Mouse (Mus musculus) MEL (cell line): Measurements from ENCODE around the gene Man1b1. TPM values are rescaled to one million over a fixed set of nuclear protein-coding genes. Genes with fewer than 3 reads are reported as not detected.

Experiments
- DNase-seq: peaks from one replicate; pipeline ENCODE4 v3.0.0; 2011; ENCODE audit warnings: low read depth, low spot score
- H3K27ac ChIP-seq: 2 replicates; pipeline ENCODE4 v1.5.1; 2012; ENCODE audit warnings: low read depth, mild to moderate bottlenecking, control low read depth, low read length, moderate library complexity; ENCODE audit not compliant: control insufficient read depth
- H3K27me3 ChIP-seq, 2 experiments: fragments of 150-350 bp in 1 of 2; sonication (generic) in 1 of 2; 2 replicates each; pipeline ENCODE4 v1.6.1; 2012; ENCODE audit warnings: low read length in 2 of 2, mild to moderate bottlenecking in 2 of 2, improper control_type of control experiment in 1 of 2, moderate library complexity in 1 of 2; ENCODE audit not compliant: insufficient read depth in 2 of 2, control insufficient read depth in 1 of 2
- H3K36me3 ChIP-seq, 2 experiments: 2 replicates each; pipeline ENCODE4 v1.6.1; 2012 to 2014; ENCODE audit warnings: low read length in 2 of 2, improper control_type of control experiment in 1 of 2, inconsistent platforms in 1 of 2, mild to moderate bottlenecking in 1 of 2; ENCODE audit not compliant: insufficient read depth in 2 of 2, control insufficient read depth in 1 of 2
- H3K4me1 ChIP-seq, 2 experiments: fragments of 150-350 bp in 1 of 2; sonication (generic) in 1 of 2; 2 replicates each; pipeline ENCODE4 v1.6.1; 2012; ENCODE audit warnings: low read length in 2 of 2, improper control_type of control experiment in 1 of 2, mild to moderate bottlenecking in 1 of 2; ENCODE audit not compliant: insufficient read depth in 2 of 2, control insufficient read depth in 1 of 2
- H3K4me3 ChIP-seq, 2 experiments: fragments of 150-350 bp in 1 of 2; sonication (generic) in 1 of 2; 2 replicates each; pipeline ENCODE4 v1.5.1; 2012; ENCODE audit warnings: low read depth in 2 of 2, low read length in 2 of 2, mild to moderate bottlenecking in 2 of 2, moderate library complexity in 2 of 2, control low read depth in 1 of 2, improper control_type of control experiment in 1 of 2; ENCODE audit not compliant: control insufficient read depth in 1 of 2, insufficient read depth in 1 of 2
- H3K79me2 ChIP-seq: 2 replicates; pipeline ENCODE4 v1.6.1; 2012; ENCODE audit warnings: mild to moderate bottlenecking, low read length, moderate library complexity; ENCODE audit not compliant: control insufficient read depth, poor library complexity, insufficient read depth
- H3K9ac ChIP-seq: 2 replicates; pipeline ENCODE4 v1.6.1; 2012; ENCODE audit warnings: low read depth, mild to moderate bottlenecking, control low read depth, low read length, moderate library complexity; ENCODE audit not compliant: control insufficient read depth, poor library complexity, severe bottlenecking
- H3K9me3 ChIP-seq: fragments of 150-350 bp; sonication (generic); replicated peaks from 2 replicates; pipeline ENCODE4 v1.6.1; 2012; ENCODE audit warnings: mild to moderate bottlenecking, low read length, improper control_type of control experiment, moderate library complexity; ENCODE audit not compliant: insufficient read depth
- ELF1 ChIP-seq: IDR thresholded peaks from 2 replicates; pipeline ENCODE4 v1.6.1; 2014; ENCODE audit warnings: low read depth, mild to moderate bottlenecking, inconsistent platforms, low read length, improper control_type of control experiment, moderate library complexity
- ETS1 ChIP-seq: IDR thresholded peaks from 2 replicates; pipeline ENCODE4 v1.6.1; 2012; ENCODE audit warnings: low read depth, mild to moderate bottlenecking, inconsistent platforms, low read length, improper control_type of control experiment, moderate library complexity
- HCFC1 ChIP-seq: IDR thresholded peaks from 2 replicates; pipeline ENCODE4 v1.6.1; 2012; ENCODE audit warnings: low read depth, mild to moderate bottlenecking, inconsistent platforms, low read length, improper control_type of control experiment, moderate library complexity
- MAFK ChIP-seq: IDR thresholded peaks from 2 replicates; pipeline ENCODE4 v1.6.1; 2011; ENCODE audit warnings: low read depth, mild to moderate bottlenecking, low read length, improper control_type of control experiment, borderline replicate concordance
- MAX ChIP-seq: IDR thresholded peaks from 2 replicates; pipeline ENCODE4 v1.6.1; 2011; ENCODE audit warnings: low read length, improper control_type of control experiment
- MAZ ChIP-seq: IDR thresholded peaks from 2 replicates; pipeline ENCODE4 v1.6.1; 2012; ENCODE audit warnings: low read depth, mild to moderate bottlenecking, inconsistent platforms, low read length, improper control_type of control experiment
- MXI1 ChIP-seq: IDR thresholded peaks from 2 replicates; pipeline ENCODE4 v1.6.1; 2011; ENCODE audit warnings: mild to moderate bottlenecking, low read depth, low read length, improper control_type of control experiment
- NELFE ChIP-seq: IDR thresholded peaks from 2 replicates; pipeline ENCODE4 v1.6.1; 2011; ENCODE audit warnings: low read depth, low read length, improper control_type of control experiment
- POLR2A ChIP-seq, 2 experiments: IDR thresholded peaks; 2 replicates each; pipeline ENCODE4 v1.6.1; 2011 to 2012; ENCODE audit warnings: low read length in 2 of 2, mild to moderate bottlenecking in 2 of 2, control low read depth in 1 of 2, improper control_type of control experiment in 1 of 2, low read depth in 1 of 2, moderate library complexity in 1 of 2; ENCODE audit not compliant: control insufficient read depth in 1 of 2, insufficient read depth in 1 of 2, poor library complexity in 1 of 2
- POLR2AphosphoS2 ChIP-seq: IDR thresholded peaks from 2 replicates; pipeline ENCODE4 v1.6.1; 2011; ENCODE audit warnings: low read length, improper control_type of control experiment
- POLR2AphosphoS5 ChIP-seq: IDR thresholded peaks from 2 replicates; pipeline ENCODE4 v1.6.1; 2012; ENCODE audit warnings: low read depth, borderline replicate concordance, mild to moderate bottlenecking, inconsistent platforms, low read length, moderate library complexity, mixed read lengths
- SIN3A ChIP-seq: IDR thresholded peaks from 2 replicates; pipeline ENCODE4 v1.6.1; 2012; ENCODE audit warnings: low read length, improper control_type of control experiment, inconsistent platforms
- TBP ChIP-seq: IDR thresholded peaks from 2 replicates; pipeline ENCODE4 v1.8.0; 2011; ENCODE audit warnings: low read depth, low read length, improper control_type of control experiment
- USF1 ChIP-seq: IDR thresholded peaks from 2 replicates; pipeline ENCODE4 v1.6.1; 2014; ENCODE audit warnings: low read depth, mild to moderate bottlenecking, inconsistent platforms, low read length, improper control_type of control experiment, moderate library complexity
- USF2 ChIP-seq, 2 experiments: IDR thresholded peaks; 2 replicates each; pipeline ENCODE4 v1.6.1; 2011 to 2012; ENCODE audit warnings: improper control_type of control experiment in 2 of 2, low read length in 2 of 2, borderline replicate concordance in 1 of 2, inconsistent platforms in 1 of 2, low read depth in 1 of 2, mild to moderate bottlenecking in 1 of 2; ENCODE audit not compliant: insufficient read depth in 1 of 2
- ZKSCAN1 ChIP-seq: IDR thresholded peaks from 2 replicates; pipeline ENCODE4 v1.6.1; 2012; ENCODE audit warnings: low read depth, mild to moderate bottlenecking, inconsistent platforms, low read length, improper control_type of control experiment, moderate library complexity
- ZNF384 ChIP-seq: IDR thresholded peaks from 2 replicates; pipeline ENCODE4 v1.6.1; 2012; ENCODE audit warnings: low read depth, mild to moderate bottlenecking, inconsistent platforms, low read length, improper control_type of control experiment
- polyA plus RNA-seq, 2 experiments: library from polyadenylated mRNA; stranded (reverse) in 1 of 2; unstranded in 1 of 2; fragments of >175 nt in 1 of 2; fragments of >200 nt in 1 of 2; gene quantifications; 2 replicates each; pipeline versions ENCODE4 v1.2.1 to v1.2.4; 2012; ENCODE audit warnings: low replicate concordance in 2 of 2, low read depth in 1 of 2; ENCODE audit not compliant: insufficient read length in 2 of 2, insufficient read depth in 1 of 2, missing spikeins in 1 of 2
- total RNA-seq: library from RNA; depleted of rRNA; stranded (reverse); fragments of 300-350 nt; gene quantifications from 2 replicates; pipeline ENCODE4 v1.2.3, GENCODE M21; 2012

Gene Man1b1
- total and polyA plus RNA-seq, 3 experiments, result 49.6 to 50.1 TPM; not detected in 1

GRCm38 (mm10) chr2:25356208-25357079 lies 24.3 kb downstream of the Man1b1 start, which contains the start of gene Dpp7:
Gene Dpp7 (minus strand): TSS chr2:25356359.
- H3K36me3 ChIP-seq, result no peaks in the 10 kb centered on the region; a peak in 1 of 4 replicates
- H3K4me1 ChIP-seq, result peaks cover 0 to 12% of the 10 kb centered on the region in 2 experiments; a peak in 2 of 4 replicates
- H3K27ac ChIP-seq, result peak within 1 kb of the TSS; percentile 15; the same call in 1 of the 2 replicates
- peaks cover 7% of the 10 kb centered on the region for H3K79me2 ChIP-seq
- H3K9me3 ChIP-seq, result no peaks in the 10 kb centered on the region
- no peaks in the 10 kb centered on the region for H3K27me3 ChIP-seq
- DNase-seq, result peak; percentile 95
- H3K4me3 ChIP-seq, result peak within 1 kb of the TSS; percentile 70 to 90
- TF ChIP-seq SIN3A (peak; percentile 100), ETS1 (peak; percentile 60; the same call in 1 of the 2 replicates), POLR2AphosphoS2 (peak; percentile 59; the same call in 1 of the 2 replicates), TBP (peak; percentile 56; the same call in 1 of the 2 replicates), HCFC1 (peak; percentile 85), MAX (peak; percentile 96), POLR2A (IDR thresholded peaks at IDR 0.05; ENCODE audit: control insufficient read depth in 1 of 2, insufficient read depth in 1 of 2, low read depth in 1 of 2, low read length in 2 of 2, poor library complexity in 1 of 2) (peak; percentile 35 to 77), MXI1 (peak; percentile 91), NELFE (peak; percentile 63), ZNF384 (no peak), ZKSCAN1 (no peak), MAFK (no peak), USF1 (peak; percentile 99), USF2 (IDR thresholded peaks at IDR 0.05; ENCODE audit: borderline replicate concordance in 1 of 2, insufficient read depth in 1 of 2, low read depth in 1 of 2, low read length in 2 of 2) (peak; percentile 100), MAZ (peak; percentile 97; the same call in 1 of the 2 replicates), ELF1 (peak; percentile 28)
- H3K9ac ChIP-seq, result peak within 1 kb of the TSS; percentile 75

GRCm38 (mm10) chr2:25359848-25360247 lies 27.7 kb downstream of the Man1b1 start:
- no peak for TF ChIP-seq POLR2AphosphoS2
- TF ChIP-seq POLR2AphosphoS5, result no peak
- Histone ChIP-seq H3K36me3 (no peaks in the 10 kb centered on the region; a peak in 2 of 4 replicates), H3K9ac (no peak overlapping the region), H3K27me3 (no peaks in the 10 kb centered on the region), H3K9me3 (no peaks in the 10 kb centered on the region), H3K79me2 (peaks cover 7% of the 10 kb centered on the region), H3K4me3 (no peak overlapping the region), H3K4me1 (peaks cover 0 to 19% of the 10 kb centered on the region in 2 experiments; a peak in 3 of 4 replicates), H3K27ac (no peak overlapping the region)
- DNase-seq, result no peak
